Mouse (Mus musculus): ENCODE data around the gene Gpd2.

The Gpd2 gene

DNA sequence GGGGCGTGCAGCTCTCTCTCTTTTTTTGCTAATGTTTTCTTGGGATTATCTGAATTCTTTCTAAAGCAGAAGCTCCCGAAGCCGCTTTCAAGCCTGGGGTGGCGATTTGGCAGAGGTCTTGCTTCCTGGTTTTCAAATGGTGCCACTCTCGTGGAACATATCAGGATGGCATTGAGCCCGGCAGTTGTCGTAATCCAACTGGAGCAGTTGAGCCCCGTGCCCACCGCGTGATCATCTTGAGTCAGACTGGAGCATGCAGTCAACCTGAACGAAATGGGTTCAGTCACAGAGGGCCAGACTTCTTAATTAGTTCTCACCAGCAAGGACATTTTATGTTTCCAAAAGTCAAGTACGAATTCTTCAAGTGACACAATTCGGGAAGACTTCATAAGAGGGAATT, 158.6 kb downstream of the Gpd2 start:
- DNase-seq (ENCODE audit: low spot score): no peak

DNA sequence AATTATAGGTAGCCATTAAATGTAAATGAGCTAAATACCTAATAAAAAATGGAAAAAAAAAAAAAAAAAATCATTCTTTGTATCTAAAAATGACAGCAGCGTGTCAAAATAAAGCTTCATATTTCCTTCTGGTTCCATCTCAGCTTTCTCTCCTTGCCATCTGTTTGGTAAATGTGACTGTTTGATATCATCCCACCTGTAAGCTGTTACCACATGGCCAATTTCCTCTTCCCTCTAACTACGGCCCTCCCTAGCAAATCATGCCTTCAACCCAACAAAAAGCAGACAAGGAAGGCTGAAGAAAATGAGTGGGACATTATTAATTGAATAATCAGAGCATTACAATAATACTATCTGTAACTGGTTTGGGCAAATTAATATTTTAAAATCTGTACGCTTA, 160.3 kb downstream of the Gpd2 start:
- DNase-seq (ENCODE audit: low spot score): no peak

DNA sequence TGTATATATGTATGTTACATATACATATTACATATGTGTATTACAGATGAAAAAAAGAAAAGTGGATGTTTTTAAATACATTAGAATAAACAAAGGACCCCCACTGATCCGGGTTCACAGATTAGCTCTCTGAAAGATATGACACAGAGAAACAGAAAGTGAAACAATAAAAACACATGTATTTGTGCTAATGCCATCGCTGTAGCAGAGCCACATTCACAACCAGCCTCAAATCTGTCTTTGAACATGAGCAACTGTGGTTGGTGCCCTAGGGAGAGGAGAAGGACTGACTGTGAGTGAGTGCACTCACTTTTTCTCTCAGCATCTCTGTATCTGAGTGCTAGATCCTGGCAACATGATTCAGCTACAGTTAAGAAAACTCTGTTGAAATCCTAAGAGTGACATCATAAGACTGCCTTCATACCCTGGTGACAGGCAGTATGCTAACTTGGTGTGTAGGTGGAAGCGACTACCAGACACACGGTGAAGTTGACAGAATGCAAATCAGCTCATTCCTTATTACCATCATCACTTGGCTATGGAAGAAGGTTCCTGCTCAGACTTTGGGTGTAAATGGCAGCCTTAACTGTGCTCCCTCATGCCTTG, 170.1 kb downstream of the Gpd2 start:
- DNase-seq (ENCODE audit: low spot score): no peak

DNA sequence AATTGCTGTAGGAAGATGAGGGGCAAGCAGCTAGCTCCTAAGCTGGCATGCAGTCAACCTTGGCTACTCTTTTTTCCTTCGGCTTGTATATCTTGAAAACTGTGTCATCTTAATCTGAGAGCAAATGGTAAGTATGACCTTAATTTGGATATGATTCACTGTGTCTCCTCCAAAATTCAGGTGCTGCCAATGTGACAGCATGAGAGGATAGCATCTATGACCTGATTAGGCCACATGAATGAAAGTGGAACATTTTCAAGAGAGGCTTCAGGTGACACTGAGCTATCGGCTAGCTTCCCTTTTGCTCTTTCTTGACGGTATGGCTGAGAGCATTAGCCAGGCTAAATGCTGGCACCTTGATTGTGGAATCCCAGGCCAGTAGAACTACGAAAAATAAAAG, 171.0 kb downstream of the Gpd2 start:
- no peak for DNase-seq (ENCODE audit: low spot score)

DNA sequence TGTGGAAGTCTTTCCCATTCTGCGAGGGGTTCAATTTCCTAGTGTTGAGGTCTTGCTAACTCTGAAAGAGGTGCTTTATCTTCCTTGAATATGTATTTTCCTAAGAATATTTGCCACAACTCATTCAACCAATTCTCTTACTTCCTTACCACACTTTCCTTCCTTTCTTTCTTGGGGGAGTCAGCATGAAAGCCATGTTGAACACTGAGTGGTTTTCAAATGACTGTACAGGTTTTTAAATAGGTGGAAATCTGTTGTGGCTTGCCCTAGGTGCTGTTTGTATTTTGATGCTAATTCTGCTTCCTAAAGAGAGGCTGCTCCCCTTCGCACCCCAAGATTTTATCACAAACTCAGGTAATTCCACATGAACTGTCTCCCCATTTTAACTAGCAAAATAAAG, 174.1 kb downstream of the Gpd2 start:
- no peak for DNase-seq (ENCODE audit: low spot score)

DNA sequence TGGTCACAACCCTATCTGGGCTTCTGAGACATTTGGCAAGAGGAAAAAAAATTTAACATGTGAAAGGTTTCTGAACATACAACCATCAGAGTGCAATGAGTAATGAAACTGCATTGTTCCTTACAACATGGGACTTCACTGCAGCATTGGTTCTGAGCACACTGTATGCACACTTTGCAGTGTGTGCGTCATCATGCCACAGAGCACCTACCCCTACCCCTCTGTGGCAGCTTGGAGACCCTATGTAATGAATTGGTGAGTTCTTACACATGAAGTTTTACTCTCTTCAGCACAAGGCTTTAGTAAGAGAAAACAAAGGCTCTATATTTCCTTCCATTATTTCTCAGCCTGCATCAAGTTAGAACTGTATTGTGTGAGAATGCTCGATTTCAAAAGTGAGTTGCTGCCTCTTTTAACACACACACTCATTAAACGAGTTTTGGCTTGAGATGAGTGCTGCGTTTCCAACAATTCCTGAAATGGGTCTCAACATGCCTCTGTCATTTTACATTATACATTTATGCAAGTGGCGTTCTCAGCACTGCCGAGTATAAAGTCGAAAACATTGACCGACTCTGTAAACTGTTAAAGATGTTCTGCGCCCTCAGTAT, 177.2 kb downstream of the Gpd2 start:
- no peak for DNase-seq (ENCODE audit: low spot score)

DNA sequence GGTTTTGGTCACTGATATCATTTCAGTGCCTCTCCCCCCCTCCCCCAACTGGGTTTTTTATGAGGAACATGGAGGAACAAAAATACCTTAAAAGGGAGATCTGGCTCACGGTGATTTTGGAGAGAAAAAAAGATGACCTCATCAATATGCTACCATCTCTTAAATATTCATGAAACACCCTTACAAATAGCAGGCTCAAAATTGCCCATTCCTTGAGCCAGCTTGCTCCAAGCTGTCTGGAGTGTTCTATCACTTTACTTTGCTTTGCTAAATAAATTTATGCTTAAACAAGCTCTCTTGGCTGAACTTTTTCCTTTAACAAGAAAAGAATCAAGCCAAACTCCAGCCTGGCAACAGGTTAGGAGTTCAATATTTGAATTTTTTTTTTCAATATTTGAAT, 179.3 kb downstream of the Gpd2 start:
- DNase-seq (ENCODE audit: low spot score): no peak
